Comparison of ENCODE assay signal across 13 mouse cellular contexts in the genomic region with DNA sequence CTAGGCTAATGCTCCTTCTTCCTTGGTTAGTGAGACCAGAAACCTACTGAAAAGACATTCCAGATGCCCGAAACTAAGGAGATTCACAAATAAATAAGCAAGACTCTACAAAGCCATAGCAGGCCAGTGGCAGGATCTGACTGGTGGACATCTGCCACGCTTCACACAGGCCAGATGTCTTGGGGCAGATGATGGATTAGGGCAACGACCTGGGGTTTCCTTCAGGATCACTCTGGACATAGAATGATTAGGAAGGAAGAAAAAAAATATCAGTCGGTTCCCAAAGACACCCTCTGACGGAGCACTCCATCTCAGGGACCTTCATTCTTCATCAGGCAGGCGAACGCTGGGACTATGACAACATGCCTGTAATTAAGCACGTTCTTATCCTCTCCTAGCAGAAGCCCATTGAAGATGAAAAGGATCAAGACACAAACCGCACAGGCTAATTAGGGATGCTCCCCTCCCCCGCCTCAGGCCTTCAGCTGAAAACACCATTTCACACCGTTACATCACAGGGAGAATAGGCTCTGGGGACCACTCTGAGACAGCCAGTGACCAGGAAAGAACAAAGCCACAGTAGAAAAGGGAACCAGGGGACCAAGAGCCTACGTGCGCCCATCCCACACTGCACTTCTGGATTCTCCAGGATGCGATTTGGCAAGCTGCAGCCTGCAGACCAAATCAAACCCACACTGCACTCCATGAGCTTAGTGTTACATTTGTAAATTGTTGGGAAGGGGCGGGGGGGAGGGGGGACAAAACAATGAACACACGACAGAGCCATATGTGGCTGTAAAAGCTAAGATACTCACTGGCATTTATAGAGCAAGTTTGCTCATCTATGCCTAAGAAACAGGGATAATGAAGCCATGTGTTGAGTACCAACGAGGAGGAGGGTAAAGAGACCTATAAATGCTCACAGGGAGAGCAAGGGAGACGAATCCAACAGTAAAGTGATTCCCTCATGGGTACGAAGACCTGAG.
DNase-seq lines count a peak whose midpoint lies in the region; ATAC-seq lines count a peak whose summit lies in the region.
"Had no signal": no experiment of that assay in that cellular context is flagged by ENCODE, and none has a peak within 500 bp of the region (broad histone marks: within the 10 kb centered on the region; RNA-seq: fewer than 3 reads in every experiment).

No protein-coding gene starts in this region.

- H3K4me1 ChIP-seq in forebrain, embryonic 16.5 days (replicated peaks; ENCODE audit: control insufficient read depth, insufficient read depth, low read length): peaks cover 22% of the 10 kb centered on the region
- peaks cover 17% of the 10 kb centered on the region for H3K4me1 ChIP-seq in neural tube, embryonic 15.5 days
- H3K4me1 ChIP-seq in heart, embryonic 12.5 days (replicated peaks): peaks cover 22% of the 10 kb centered on the region

- ATAC-seq in frontal cortex, adult (ENCODE audit: low TSS enrichment): peak; percentile 55
- ATAC-seq in forebrain, embryonic 16.5 days: peak; percentile 65; the same call in 1 of the 2 replicates
- ATAC-seq in neural tube, embryonic 15.5 days (ENCODE audit: low FRiP score): peak; percentile 45
- ATAC-seq in heart, embryonic 12.5 days (ENCODE audit: insufficient number of reproducible peaks, low FRiP score): no peak

- H3K27me3 ChIP-seq in forebrain, embryonic 16.5 days (replicated peaks; ENCODE audit: control insufficient read depth, insufficient read depth, low read length): no peaks in the 10 kb centered on the region
- no peaks in the 10 kb centered on the region for H3K27me3 ChIP-seq in neural tube, embryonic 15.5 days (replicated peaks)
- no peaks in the 10 kb centered on the region for H3K27me3 ChIP-seq in heart, embryonic 12.5 days (replicated peaks)
- H3K27me3 ChIP-seq: embryonic facial prominence, embryonic 15.5 days; lung, embryonic 15.5 days had no signal

- no peaks in the 10 kb centered on the region for H3K9me3 ChIP-seq in forebrain, embryonic 16.5 days (ENCODE audit: control insufficient read depth, low read length)
- no peaks in the 10 kb centered on the region for H3K9me3 ChIP-seq in neural tube, embryonic 15.5 days (replicated peaks)
- H3K9me3 ChIP-seq in heart, embryonic 12.5 days (replicated peaks): no peaks in the 10 kb centered on the region
- H3K9me3 ChIP-seq: embryonic facial prominence, embryonic 15.5 days; heart, embryonic 10.5 days; lung, embryonic 15.5 days had no signal

- no peak for DNase-seq in frontal cortex, postnatal 14 days (ENCODE audit: low spot score in 2 of 2)
- peak; percentile 66 for DNase-seq in mesoderm, embryonic 11.5 days (ENCODE audit: low read depth, low spot score)
- DNase-seq in left cerebral cortex, postnatal 4 days: no peak
- DNase-seq in adrenal gland, postnatal 10 days: no peak
- DNase-seq: adrenal gland, postnatal 25 days; cerebellum, adult 11 months had no signal

- no peak overlapping the region for H3K9ac ChIP-seq in forebrain, embryonic 16.5 days (replicated peaks; ENCODE audit: low read depth, low read length)
- no peak overlapping the region for H3K9ac ChIP-seq in neural tube, embryonic 15.5 days (replicated peaks)
- H3K9ac ChIP-seq in heart, embryonic 12.5 days: no peak overlapping the region
- H3K9ac ChIP-seq: embryonic facial prominence, embryonic 15.5 days; lung, embryonic 15.5 days had no signal

- peak overlapping the region; percentile 68 for H3K27ac ChIP-seq in forebrain, embryonic 16.5 days (ENCODE audit: low read length)
- peak overlapping the region; percentile 54; the same call in 1 of the 2 replicates for H3K27ac ChIP-seq in neural tube, embryonic 15.5 days (replicated peaks)
- H3K27ac ChIP-seq in heart, embryonic 12.5 days (ENCODE audit: poor library complexity, severe bottlenecking): no peak overlapping the region
- H3K27ac ChIP-seq: embryonic facial prominence, embryonic 15.5 days; heart, embryonic 10.5 days; lung, embryonic 15.5 days had no signal

- 22% methylated on average over 19 of the region's 19 CpGs for WGBS in forebrain, embryonic 16.5 days
- whole genome bisulfite sequencing in neural tube, embryonic 15.5 days: 25% methylated on average over 19 of the region's 19 CpGs
- 58% methylated on average over 19 of the region's 19 CpGs for WGBS in heart, embryonic 12.5 days

- H3K4me3 ChIP-seq in forebrain, embryonic 16.5 days (replicated peaks; ENCODE audit: low read length): no peak overlapping the region
- H3K4me3 ChIP-seq in neural tube, embryonic 15.5 days (replicated peaks): no peak overlapping the region
- H3K4me3 ChIP-seq in heart, embryonic 12.5 days: no peak overlapping the region
- H3K4me3 ChIP-seq: embryonic facial prominence, embryonic 15.5 days; heart, embryonic 10.5 days; lung, embryonic 15.5 days had no signal

- H3K36me3 ChIP-seq in forebrain, embryonic 16.5 days (ENCODE audit: control insufficient read depth, insufficient read depth): no peaks in the 10 kb centered on the region
- no peaks in the 10 kb centered on the region for H3K36me3 ChIP-seq in neural tube, embryonic 15.5 days
- H3K36me3 ChIP-seq in heart, embryonic 12.5 days: no peaks in the 10 kb centered on the region
- H3K36me3 ChIP-seq: embryonic facial prominence, embryonic 15.5 days; heart, embryonic 10.5 days; lung, embryonic 15.5 days had no signal

- intact Hi-C loops in left cerebral cortex, postnatal 4 days (cut with DNase I): no loop called here

- H3K4me2 ChIP-seq in forebrain, embryonic 16.5 days (ENCODE audit: low read length): no peak overlapping the region
- H3K4me2 ChIP-seq in neural tube, embryonic 15.5 days: no peak overlapping the region
- H3K4me2 ChIP-seq in heart, embryonic 12.5 days: no peak overlapping the region
- H3K4me2 ChIP-seq: embryonic facial prominence, embryonic 15.5 days; lung, embryonic 15.5 days had no signal
